Mouse (Mus musculus): ENCODE measurements around the gene Atp6v1b1. TPM values are rescaled to one million over a fixed set of nuclear protein-coding genes. Genes with fewer than 3 reads are reported as not detected.

Atp6v1b1 gene
- polyA plus RNA-seq (2015; fragmentation: Nextera tagmentation; extraction: Ambion mirVana): not detected in 2 replicates

DNA sequence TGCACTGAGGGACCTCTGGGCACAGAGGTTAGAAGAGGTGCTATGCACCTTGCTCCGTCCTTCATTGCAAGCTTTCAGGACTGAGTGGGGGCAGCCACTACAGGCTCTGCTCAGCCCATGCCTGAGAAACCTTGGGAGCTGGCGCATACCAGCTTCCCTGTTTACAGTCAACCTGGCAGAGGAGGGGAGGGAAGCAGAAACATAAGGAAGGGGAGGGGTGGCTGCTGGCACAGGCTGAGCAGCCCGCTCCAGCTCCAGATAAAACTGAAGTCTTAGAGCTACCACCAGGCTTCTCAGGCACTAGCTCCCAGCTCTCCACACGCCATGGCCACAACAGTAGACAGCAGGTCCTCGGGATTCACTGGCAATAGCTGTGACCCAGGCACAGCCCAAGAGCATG lies at the start of gene Atp6v1b1:
TSS of gene Atp6v1b1 (plus strand) at position 230 of the 400 bp plus-strand sequence.

GRCm38 (mm10) chr6:83711067-83711675 lies 31.6 kb upstream of the Atp6v1b1 start, which contains the start of gene Vax2:
Vax2 (plus strand) TSS chr6:83711264.

GRCm38 (mm10) chr6:83762344-83762743 lies 19.6 kb downstream of the Atp6v1b1 start, which contains the start of gene Ankrd53:
Ankrd53 (plus strand) TSS chr6:83762644.

DNA sequence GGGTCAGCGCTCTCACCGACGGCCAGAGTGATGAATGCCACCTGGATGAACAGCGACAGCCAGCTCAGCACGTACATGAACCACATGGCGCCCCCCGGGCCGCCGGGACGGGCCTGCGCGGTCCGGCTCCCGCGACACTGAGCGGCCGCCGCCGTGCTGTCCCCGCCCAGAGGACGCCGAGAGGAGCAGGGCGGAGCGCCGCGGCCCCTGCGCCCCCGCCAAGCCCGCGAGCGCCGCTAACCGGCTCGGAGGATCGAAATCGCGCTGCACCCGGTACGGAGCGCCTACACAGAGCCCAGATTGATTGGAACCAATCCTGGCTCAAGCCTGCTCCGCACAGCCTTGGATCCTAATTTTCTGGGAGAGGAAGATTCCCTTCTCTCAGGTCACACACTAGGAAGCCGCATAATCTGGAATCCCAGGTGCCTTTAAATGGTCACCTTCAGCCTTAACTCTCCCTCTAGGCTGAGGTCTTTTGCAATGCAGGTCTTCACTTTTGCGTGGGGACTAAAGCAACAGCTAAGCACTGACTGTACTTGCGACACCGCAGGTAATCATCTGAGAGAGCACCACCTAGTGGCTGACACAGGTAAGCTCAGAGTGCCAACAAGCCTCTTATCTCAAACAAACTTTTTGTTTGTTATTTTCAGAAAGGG lies 33.0 kb downstream of the Atp6v1b1 start, which contains the start of gene Tex261:
TSS of gene Tex261 (minus strand) at position 176 of the 656 bp plus-strand sequence.

DNA sequence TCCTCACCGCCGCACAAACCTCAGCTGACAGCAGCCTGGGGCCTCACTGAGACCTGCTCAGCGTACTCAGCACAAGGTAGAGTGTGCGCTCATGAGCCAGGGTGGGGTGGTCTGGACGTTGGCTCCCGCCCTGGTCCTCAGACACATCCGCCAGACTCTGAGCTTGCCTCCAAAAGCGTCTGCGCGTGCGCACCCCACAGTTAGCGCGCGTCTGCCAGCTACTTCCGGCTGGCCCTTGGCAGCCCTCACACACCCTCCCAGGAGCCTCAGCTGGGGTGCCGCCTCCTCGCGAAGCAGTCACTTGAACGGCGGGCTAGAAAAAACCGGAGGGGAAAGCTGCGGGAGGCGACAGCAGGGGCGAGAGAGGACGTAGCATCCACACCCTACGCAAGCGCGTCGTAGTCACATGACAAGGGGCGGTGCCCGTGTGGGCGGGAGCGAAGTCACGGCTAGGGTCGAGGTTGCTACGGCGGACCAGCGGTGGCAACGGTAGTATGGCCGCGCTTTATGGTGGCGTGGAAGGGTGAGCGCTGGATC lies 52.0 kb downstream of the Atp6v1b1 start, which contains the start of gene Nagk:
TSS of gene Nagk (plus strand) at position 223 of the 537 bp plus-strand sequence.

Other genes starting within 250 kb of the Atp6v1b1 start
- 46.0 and 47.5 TPM in 2 replicates for gene Dguok, start 236.0 kb upstream of the Atp6v1b1 start, polyA plus RNA-seq (2015; fragmentation: Nextera tagmentation; extraction: Ambion mirVana)
- gene Actg2, start 206.7 kb upstream of the Atp6v1b1 start, polyA plus RNA-seq (2015; fragmentation: Nextera tagmentation; extraction: Ambion mirVana): 29,390 and 31,333 TPM in 2 replicates
- 27.5 and 32.2 TPM in 2 replicates for gene Stambp, start 170.3 kb upstream of the Atp6v1b1 start, polyA plus RNA-seq (2015; fragmentation: Nextera tagmentation; extraction: Ambion mirVana)
- 0.05 TPM in 1 of 2 replicates, not detected in the other for gene Clec4f, start 86.8 kb upstream of the Atp6v1b1 start, polyA plus RNA-seq (2015; fragmentation: Nextera tagmentation; extraction: Ambion mirVana)
- gene Cd207, start 65.1 kb upstream of the Atp6v1b1 start, polyA plus RNA-seq (2015; fragmentation: Nextera tagmentation; extraction: Ambion mirVana): not detected in 2 replicates
- not detected in 2 replicates for gene Vax2, start 31.7 kb upstream of the Atp6v1b1 start, polyA plus RNA-seq (2015; fragmentation: Nextera tagmentation; extraction: Ambion mirVana)
- not detected in 2 replicates for gene Ankrd53, start 19.7 kb downstream of the Atp6v1b1 start, polyA plus RNA-seq (2015; fragmentation: Nextera tagmentation; extraction: Ambion mirVana)
- gene Tex261, start 32.8 kb downstream of the Atp6v1b1 start, polyA plus RNA-seq (2015; fragmentation: Nextera tagmentation; extraction: Ambion mirVana): 66.7 and 72.6 TPM in 2 replicates
- 104 and 107 TPM in 2 replicates for gene Nagk, start 52.0 kb downstream of the Atp6v1b1 start, polyA plus RNA-seq (2015; fragmentation: Nextera tagmentation; extraction: Ambion mirVana)
- gene Paip2b, start 88.8 kb downstream of the Atp6v1b1 start, polyA plus RNA-seq (2015; fragmentation: Nextera tagmentation; extraction: Ambion mirVana): 7.4 and 8.9 TPM in 2 replicates
- gene Zfp638, start 124.1 kb downstream of the Atp6v1b1 start, polyA plus RNA-seq (2015; fragmentation: Nextera tagmentation; extraction: Ambion mirVana): 22.4 and 27.1 TPM in 2 replicates

All from urinary bladder, postnatal 0 days (tissue).